Mouse (Mus musculus) heart, adult 2 months (tissue): Measurements from ENCODE around the gene Zdhhc24. TPM values are rescaled to one million over a fixed set of nuclear protein-coding genes. Genes with fewer than 3 reads are reported as not detected.

ENCODE experiments used
- DNase-seq, 2 experiments: peaks; one replicate each; pipeline ENCODE4 v3.0.0; 2021
- H3K27ac ChIP-seq: fragments of 200-600 bp; 2 replicates; pipeline ENCODE4 v1.8.1; 2022
- H3K27me3 ChIP-seq: fragments of 200-500 bp; 2 replicates; pipeline ENCODE4 v1.6.1; 2012; ENCODE audit warnings: mild to moderate bottlenecking, low read length, inconsistent platforms, mixed read lengths; ENCODE audit not compliant: control insufficient read depth, insufficient read depth
- H3K36me3 ChIP-seq: fragments of 200-500 bp; 2 replicates; pipeline ENCODE4 v1.6.1; 2012; ENCODE audit warnings: low read length, inconsistent platforms; ENCODE audit not compliant: control insufficient read depth, insufficient read depth
- H3K4me1 ChIP-seq: fragments of 200-500 bp; 2 replicates; pipeline ENCODE4 v1.6.1; 2011; ENCODE audit warnings: low read length; ENCODE audit not compliant: control insufficient read depth, insufficient read depth
- H3K4me3 ChIP-seq: fragments of 200-600 bp; 2 replicates; pipeline ENCODE4 v1.8.1; 2022
- H3K79me2 ChIP-seq: fragments of 200-500 bp; replicated peaks from 2 replicates; pipeline ENCODE4 v1.6.1; 2012; ENCODE audit warnings: mild to moderate bottlenecking, inconsistent platforms, low read length, moderate library complexity, mixed read lengths; ENCODE audit not compliant: control insufficient read depth, insufficient read depth
- H3K9ac ChIP-seq: fragments of 200-500 bp; 2 replicates; pipeline ENCODE4 v1.6.1; 2012; ENCODE audit warnings: low read depth, mild to moderate bottlenecking, control low read depth, inconsistent platforms, low read length, mixed read lengths
- CTCF ChIP-seq: fragments of 200-600 bp; IDR thresholded peaks from 2 replicates; pipeline ENCODE4 v1.8.1; 2022; ENCODE audit warnings: antibody characterized with exemption, mild to moderate bottlenecking, moderate library complexity
- EP300 ChIP-seq: fragments of 200-500 bp; IDR thresholded peaks from 2 replicates; pipeline ENCODE4 v1.6.1; 2011; ENCODE audit warnings: low read depth, low read length, control low read depth; ENCODE audit not compliant: insufficient read depth
- POLR2A ChIP-seq: fragments of 200-500 bp; IDR thresholded peaks from 2 replicates; pipeline ENCODE4 v1.6.1; 2011; ENCODE audit warnings: mild to moderate bottlenecking, low read depth, low read length, control low read depth; ENCODE audit not compliant: insufficient read depth
- WGBS: fragments of 180-500 bp; shearing (Covaris S2); methylation state at CpG from one replicate; pipeline ENCODE4 v1.1.7; 2018; 5-methylcytosine and 5-hydroxymethylcytosine counted together
- intact Hi-C: fragments of 180-260 bp; cut with DNase I; formaldehyde crosslinking; loops from one replicate; pipeline ENCODE4 v1.15.1; 2025
- polyA plus RNA-seq: library from polyadenylated mRNA; depleted of rRNA; stranded (reverse); fragments of >200 nt; gene quantifications from 2 replicates; pipeline ENCODE4 v1.2.3, GENCODE M21; 2012; rRNA removed
- total RNA-seq, 2 experiments: library from RNA; stranded (reverse); gene quantifications; 2 replicates each; pipeline ENCODE4 v1.2.3; 2021

Gene Zdhhc24
- total and polyA plus RNA-seq, 3 experiments = 2.3 to 7.8 (median 3.0) TPM

DNA sequence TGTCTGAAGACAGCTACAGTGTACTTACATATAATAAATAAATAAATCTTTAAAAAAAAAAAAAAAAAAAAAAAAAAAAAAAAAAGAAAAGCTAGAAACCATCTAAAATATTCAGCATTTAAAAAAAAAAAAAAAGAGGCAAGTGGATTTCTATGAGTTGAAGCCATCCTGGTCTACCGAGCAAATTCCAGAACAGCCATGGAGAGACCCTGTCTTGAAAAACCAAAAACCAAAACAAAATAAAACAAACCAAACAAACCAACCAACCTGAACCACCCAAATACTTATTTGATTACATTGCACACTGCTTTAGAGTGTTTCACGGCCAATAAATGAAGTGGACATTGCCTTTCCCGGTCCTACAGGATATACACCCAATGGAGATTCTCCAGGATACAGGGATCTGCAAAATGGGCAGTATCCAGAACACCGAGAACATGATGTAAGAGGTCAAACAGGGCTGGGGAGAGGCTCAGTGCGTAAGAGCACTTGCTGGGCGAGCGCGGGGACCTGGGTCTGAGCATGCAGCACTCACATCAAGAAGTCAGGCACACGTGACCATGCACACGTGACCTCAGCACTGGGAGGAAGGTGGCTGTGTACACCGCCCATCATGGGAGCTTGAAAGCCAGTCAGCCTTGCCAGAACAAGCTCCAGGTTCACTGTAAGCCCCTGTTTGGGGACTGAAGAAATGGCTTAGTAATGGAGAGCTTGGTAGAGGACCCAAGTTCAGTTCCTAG lies 46.8 kb downstream of the Zdhhc24 start:
- H3K79me2 ChIP-seq = no peaks in the 10 kb centered on the region
- peaks cover 8% of the 10 kb centered on the region for H3K4me1 ChIP-seq
- WGBS = 96% methylated on average over 11 of the region's 11 CpGs
- no peak overlapping the region for H3K4me3 ChIP-seq
- H3K27ac ChIP-seq = no peak overlapping the region
- no peaks in the 10 kb centered on the region for H3K27me3 ChIP-seq
- H3K36me3 ChIP-seq = no peaks in the 10 kb centered on the region
- intact Hi-C loops = no loop called here
- TF ChIP-seq CTCF = no peak
- no peak for TF ChIP-seq EP300
- no peak for TF ChIP-seq POLR2A
- no peak for DNase-seq
- no peak overlapping the region for H3K9ac ChIP-seq

GRCm38 (mm10) chr19:4927904-4928531 lies 49.5 kb downstream of the Zdhhc24 start, which contains the start of gene Dpp3:
Gene Dpp3 (minus strand): TSS chr19:4928287.
- Histone ChIP-seq H3K9ac (peak within 1 kb of the TSS; percentile 53), H3K4me3 (peak within 1 kb of the TSS; percentile 56), H3K27ac (peak within 1 kb of the TSS; percentile 74), H3K79me2 (no peaks in the 10 kb centered on the region), H3K27me3 (no peaks in the 10 kb centered on the region), H3K4me1 (peaks cover 8% of the 10 kb centered on the region), H3K36me3 (no peaks in the 10 kb centered on the region)
- intact Hi-C loops = loop anchor here (1.0 kb wide), 1 partner anchor 34 kb away; the partner anchor contains the start of gene Mrpl11
- TF ChIP-seq POLR2A = peak; percentile 92
- TF ChIP-seq CTCF = no peak
- TF ChIP-seq EP300 = peak; percentile 45; the same call in 1 of the 2 replicates
- WGBS = 1% methylated on average over 32 of the region's 32 CpGs
- DNase-seq = peak; percentile 98

- Histone ChIP-seq H3K79me2 (no peaks in the 10 kb centered on the region), H3K4me3 (peak overlapping the region; percentile 56), H3K27ac (peak overlapping the region; percentile 74; the same call in 1 of the 2 replicates), H3K4me1 (peaks cover 8% of the 10 kb centered on the region), H3K36me3 (no peaks in the 10 kb centered on the region), H3K27me3 (no peaks in the 10 kb centered on the region), H3K9ac (no peak overlapping the region)
- DNase-seq = peak; percentile 36 to 42
- TF ChIP-seq CTCF (no peak), POLR2A (no peak), EP300 (no peak)
- intact Hi-C loops = loop anchor here (1.0 kb wide), 1 partner anchor 34 kb away; the partner anchor contains the start of gene Mrpl11
- 63% methylated on average over 5 of the region's 5 CpGs for WGBS
Measured at GRCm38 (mm10) chr19:4928781-4929180, 50.3 kb downstream of the Zdhhc24 start.

Other genes starting within 250 kb of the Zdhhc24 start
- not detected for gene Gm960, start 180.0 kb upstream of the Zdhhc24 start, total RNA-seq
- not detected in 2 replicates for gene Gm960, start 180.0 kb upstream of the Zdhhc24 start, polyA plus RNA-seq
- under 1 TPM; 0.23 to 0.27 TPM for gene Sptbn2, start 167.5 kb upstream of the Zdhhc24 start, total RNA-seq
- gene Sptbn2, start 167.5 kb upstream of the Zdhhc24 start, polyA plus RNA-seq = 0.18 and 0.20 TPM in 2 replicates
- 1 to 10 TPM; 6.3 to 6.5 TPM for gene Rbm4b, start 122.2 kb upstream of the Zdhhc24 start, total RNA-seq
- gene Rbm4b, start 122.2 kb upstream of the Zdhhc24 start, polyA plus RNA-seq = 5.1 and 6.9 TPM in 2 replicates
- 10 to 100 TPM; 39.4 to 46.3 TPM for gene Rbm4, start 84.8 kb upstream of the Zdhhc24 start, total RNA-seq
- 39.2 and 63.1 TPM in 2 replicates for gene Rbm4, start 84.8 kb upstream of the Zdhhc24 start, polyA plus RNA-seq
- 10 to 100 TPM in 1 of 2 experiments, 1 to 10 TPM in 1; 8.0 to 16.9 TPM for gene Gm21992, start 67.1 kb upstream of the Zdhhc24 start, total RNA-seq
- 9.3 and 18.4 TPM in 2 replicates for gene Gm21992, start 67.1 kb upstream of the Zdhhc24 start, polyA plus RNA-seq
- gene Rbm14, start 67.0 kb upstream of the Zdhhc24 start, total RNA-seq = 10 to 100 TPM; 19.5 to 25.4 TPM
- 16.2 and 17.2 TPM in 2 replicates for gene Rbm14, start 67.0 kb upstream of the Zdhhc24 start, polyA plus RNA-seq
- gene Ccs, start 39.3 kb upstream of the Zdhhc24 start, total RNA-seq = 10 to 100 TPM; 23.1 to 28.5 TPM
- 26.3 and 27.3 TPM in 2 replicates for gene Ccs, start 39.3 kb upstream of the Zdhhc24 start, polyA plus RNA-seq
- not detected for gene Ccdc87, start 39.3 kb upstream of the Zdhhc24 start, total RNA-seq
- 0.16 TPM in 1 of 2 replicates, not detected in the other for gene Ccdc87, start 39.3 kb upstream of the Zdhhc24 start, polyA plus RNA-seq
- 10 to 100 TPM; 66.6 to 80.6 TPM for gene Ctsf, start 23.5 kb upstream of the Zdhhc24 start, total RNA-seq
- 80.8 and 80.9 TPM in 2 replicates for gene Ctsf, start 23.5 kb upstream of the Zdhhc24 start, polyA plus RNA-seq
- under 1 TPM; 0.39 TPM for gene Actn3, start 759 bp upstream of the Zdhhc24 start, total RNA-seq
- 0.57 and 0.76 TPM in 2 replicates for gene Actn3, start 759 bp upstream of the Zdhhc24 start, polyA plus RNA-seq
- gene Bbs1, start 28.0 kb downstream of the Zdhhc24 start, total RNA-seq = 1 to 10 TPM; 3.5 to 4.5 TPM
- gene Bbs1, start 28.0 kb downstream of the Zdhhc24 start, polyA plus RNA-seq = 2.3 and 3.9 TPM in 2 replicates
- 10 to 100 TPM; 12.7 to 16.3 TPM for gene Dpp3, start 49.6 kb downstream of the Zdhhc24 start, total RNA-seq
- gene Dpp3, start 49.6 kb downstream of the Zdhhc24 start, polyA plus RNA-seq = 36.1 and 41.0 TPM in 2 replicates
- gene Peli3, start 64.5 kb downstream of the Zdhhc24 start, total RNA-seq = 1 to 10 TPM; 2.4 to 2.5 TPM
- gene Peli3, start 64.5 kb downstream of the Zdhhc24 start, polyA plus RNA-seq = 1.9 and 2.5 TPM in 2 replicates
- 10 to 100 TPM; 61.0 to 67.4 TPM for gene Mrpl11, start 83.5 kb downstream of the Zdhhc24 start, total RNA-seq
- 45.2 and 48.5 TPM in 2 replicates for gene Mrpl11, start 83.5 kb downstream of the Zdhhc24 start, polyA plus RNA-seq
- gene Npas4, start 111.6 kb downstream of the Zdhhc24 start, total RNA-seq = not detected
- gene Npas4, start 111.6 kb downstream of the Zdhhc24 start, polyA plus RNA-seq = 0.41 and 0.62 TPM in 2 replicates
- gene Slc29a2, start 145.2 kb downstream of the Zdhhc24 start, total RNA-seq = 10 to 100 TPM; 10.8 to 11.4 TPM
- 35.7 and 42.8 TPM in 2 replicates for gene Slc29a2, start 145.2 kb downstream of the Zdhhc24 start, polyA plus RNA-seq
- gene B4gat1, start 160.2 kb downstream of the Zdhhc24 start, total RNA-seq = 10 to 100 TPM; 43.2 to 43.8 TPM
- gene B4gat1, start 160.2 kb downstream of the Zdhhc24 start, polyA plus RNA-seq = 43.2 and 48.8 TPM in 2 replicates
- gene AC124502.3, start 160.2 kb downstream of the Zdhhc24 start, total RNA-seq = 1 to 10 TPM; 1.3 to 2.3 TPM
- 0.08 and 0.15 TPM in 2 replicates for gene AC124502.3, start 160.2 kb downstream of the Zdhhc24 start, polyA plus RNA-seq
- 10 to 100 TPM; 14.3 to 16.9 TPM for gene Brms1, start 162.7 kb downstream of the Zdhhc24 start, total RNA-seq
- 17.0 and 18.1 TPM in 2 replicates for gene Brms1, start 162.7 kb downstream of the Zdhhc24 start, polyA plus RNA-seq
- 1 to 10 TPM; 1.2 to 1.8 TPM for gene Rin1, start 171.8 kb downstream of the Zdhhc24 start, total RNA-seq
- gene Rin1, start 171.8 kb downstream of the Zdhhc24 start, polyA plus RNA-seq = 2.1 and 3.0 TPM in 2 replicates
- 10 to 100 TPM in 1 of 2 experiments, 1 to 10 TPM in 1; 9.3 to 12.2 TPM for gene Cd248, start 189.4 kb downstream of the Zdhhc24 start, total RNA-seq
- gene Cd248, start 189.4 kb downstream of the Zdhhc24 start, polyA plus RNA-seq = 18.1 and 20.0 TPM in 2 replicates
- gene Tmem151a, start 206.9 kb downstream of the Zdhhc24 start, total RNA-seq = 1 to 10 TPM; 2.6 to 2.8 TPM
- 1.9 and 3.3 TPM in 2 replicates for gene Tmem151a, start 206.9 kb downstream of the Zdhhc24 start, polyA plus RNA-seq
- gene Yif1a, start 209.9 kb downstream of the Zdhhc24 start, total RNA-seq = 100 to 1,000 TPM in 1 of 2 experiments, 10 to 100 TPM in 1; 90.8 to 108 TPM
- 242 and 247 TPM in 2 replicates for gene Yif1a, start 209.9 kb downstream of the Zdhhc24 start, polyA plus RNA-seq
- gene Cnih2, start 219.9 kb downstream of the Zdhhc24 start, total RNA-seq = not detected
- 0.53 and 0.70 TPM in 2 replicates for gene Cnih2, start 219.9 kb downstream of the Zdhhc24 start, polyA plus RNA-seq
- 100 to 1,000 TPM; 173 to 195 TPM for gene Rab1b, start 228.4 kb downstream of the Zdhhc24 start, total RNA-seq
- 221 and 231 TPM in 2 replicates for gene Rab1b, start 228.4 kb downstream of the Zdhhc24 start, polyA plus RNA-seq
- gene Klc2, start 239.9 kb downstream of the Zdhhc24 start, total RNA-seq = 10 to 100 TPM; 49.0 to 50.6 TPM
- gene Klc2, start 239.9 kb downstream of the Zdhhc24 start, polyA plus RNA-seq = 56.7 and 57.4 TPM in 2 replicates